Mouse (Mus musculus) CD8-positive naive resting alpha-beta T cell, adult 2 months (primary cell): ENCODE data around the gene Lpp.

Source experiments
- DNase-seq, 2 experiments: peaks; one replicate each; pipeline ENCODE4 v3.0.0; 2022; ENCODE audit warnings: low read depth in 2 of 2, low spot score in 2 of 2

The Lpp gene

DNA sequence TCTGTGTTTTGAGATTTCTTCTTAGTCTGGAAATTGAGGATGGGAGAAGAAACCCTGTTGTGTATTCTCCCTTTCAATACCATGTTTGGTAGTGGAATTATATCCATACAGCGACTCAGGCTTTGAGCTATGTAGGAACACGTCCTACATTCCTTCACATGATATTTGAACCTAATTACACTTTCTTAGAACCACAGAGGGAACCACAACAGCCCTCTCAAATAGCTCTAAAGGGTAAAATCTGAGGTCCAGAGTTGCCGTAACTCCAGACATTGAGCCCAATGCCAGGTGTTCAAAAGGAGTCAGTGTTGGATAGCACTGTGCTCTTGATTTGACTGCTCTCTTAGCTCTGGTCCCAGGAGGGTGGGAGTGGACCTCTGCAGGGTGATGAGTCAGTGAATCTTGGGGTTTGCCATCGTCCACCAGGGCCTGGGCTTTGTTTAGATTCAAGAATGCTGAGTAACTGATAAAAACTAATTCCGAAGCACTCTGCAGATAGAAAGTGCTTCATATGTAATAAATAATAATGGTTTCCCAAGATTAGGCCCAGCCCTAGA is 104.9 kb downstream of the Lpp start:
- DNase-seq, result no peak

GRCm38 (mm10) chr16:24501197-24501596 is 107.9 kb downstream of the Lpp start:
- DNase-seq, result no peak

DNA sequence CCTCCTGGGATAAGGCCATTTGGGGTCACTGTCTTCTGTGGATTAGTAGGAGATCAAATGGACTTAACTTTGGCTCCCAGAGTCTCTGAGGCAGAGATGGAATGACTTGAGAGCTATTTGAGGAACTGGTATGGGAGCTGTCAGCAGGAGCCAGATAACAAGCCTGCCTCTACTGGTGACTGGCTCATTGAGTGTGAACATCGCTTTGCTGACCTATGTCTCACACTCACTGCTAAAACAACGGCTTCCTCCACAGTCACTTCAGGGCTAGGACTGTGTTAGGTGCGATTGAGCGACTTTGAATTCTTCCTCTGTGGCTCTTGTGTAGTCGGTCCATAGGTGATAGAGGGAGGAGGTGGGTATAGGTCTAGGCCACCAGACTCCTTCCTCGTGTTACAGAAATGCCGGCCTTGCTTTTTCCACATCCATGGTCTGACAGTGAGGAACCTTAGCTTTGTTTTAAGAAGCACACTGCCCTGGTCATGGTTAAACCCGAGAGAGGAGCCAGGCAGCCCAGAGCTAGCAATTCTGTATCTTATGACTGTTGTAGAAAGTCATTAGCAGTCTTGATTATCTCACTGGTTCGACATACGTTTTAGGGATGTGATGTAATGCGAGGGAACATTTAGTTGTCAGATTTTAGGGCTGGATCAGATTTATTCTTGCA is 108.5 kb downstream of the Lpp start:
- no peak for DNase-seq

- DNase-seq, result no peak
These were observed 109.1 kb downstream of the Lpp start for GRCm38 (mm10) chr16:24502295-24502823.

DNA sequence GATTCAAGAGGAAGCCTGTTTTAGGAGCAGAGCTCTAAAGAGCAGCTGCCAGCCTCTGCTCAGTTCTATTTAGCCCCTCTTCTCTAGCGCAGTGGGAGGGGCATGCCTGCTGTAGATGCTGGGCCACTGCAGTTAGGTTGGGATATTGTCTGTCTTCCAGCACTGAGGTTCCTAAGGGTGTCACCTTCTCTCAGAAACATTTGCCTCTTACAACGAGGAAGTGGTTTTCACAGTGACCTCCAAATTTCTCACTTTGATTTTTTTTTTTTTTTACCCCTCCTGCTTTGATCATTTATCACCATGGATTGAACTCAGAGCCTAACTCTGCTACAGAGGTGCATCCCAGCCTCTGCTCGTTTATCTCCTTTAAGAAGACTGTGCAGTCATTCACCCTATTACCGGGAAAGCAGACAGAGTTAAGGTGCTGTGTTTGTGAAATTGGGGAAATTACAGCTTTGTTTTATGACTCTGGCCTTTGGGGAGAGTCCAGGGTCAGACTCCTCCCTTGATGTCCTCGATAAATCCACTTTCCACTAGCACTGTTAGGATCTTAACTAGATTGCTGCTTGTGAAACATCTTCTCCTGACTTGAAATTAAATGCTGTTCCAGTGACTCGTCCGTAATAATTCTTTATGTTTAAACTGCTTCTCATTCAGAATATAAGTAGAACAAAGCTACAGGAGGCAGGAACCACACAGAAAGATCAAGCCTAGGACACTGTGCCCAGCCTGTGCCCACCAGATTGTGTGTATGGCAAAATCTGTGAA is 111.7 kb downstream of the Lpp start:
- no peak for DNase-seq

DNA sequence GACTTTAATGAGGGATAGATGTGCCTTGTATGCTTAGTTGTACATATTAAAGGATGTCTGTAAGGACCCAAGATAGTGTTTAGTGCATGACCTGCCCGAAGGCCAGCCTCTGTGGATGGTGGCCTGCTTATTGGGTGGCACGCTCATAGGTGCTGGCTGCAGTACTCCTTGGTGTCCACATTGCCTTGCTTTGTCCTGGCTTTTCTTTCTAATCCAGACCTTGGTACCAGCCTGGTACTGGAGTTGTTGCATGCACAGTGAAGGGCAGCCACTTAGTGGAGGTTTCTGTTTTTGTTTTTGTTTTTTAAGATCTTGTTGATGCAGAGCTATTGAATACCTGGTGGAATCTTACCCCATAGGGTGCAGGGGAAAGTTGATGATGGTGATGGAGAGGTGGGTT is 112.9 kb downstream of the Lpp start:
- DNase-seq, result no peak

DNA sequence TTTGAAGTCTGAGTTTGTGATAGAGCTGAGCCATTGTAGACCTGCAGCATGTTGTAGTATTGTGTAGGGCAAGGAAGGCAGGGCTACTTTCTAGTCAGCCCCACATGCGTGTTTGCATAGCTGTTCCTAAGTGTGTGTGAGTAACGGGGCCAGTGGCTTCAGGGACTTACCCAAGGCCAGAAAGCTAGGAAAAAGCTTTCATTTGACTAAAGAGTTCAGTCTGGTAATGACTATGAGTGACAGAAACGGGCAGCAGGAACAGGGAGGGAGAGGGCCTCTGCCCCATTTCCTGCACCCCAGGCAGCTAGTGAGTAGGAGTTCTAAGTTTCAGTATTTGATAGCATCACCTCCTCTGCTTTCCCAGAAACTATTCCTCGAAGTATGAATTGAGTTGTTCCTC is 113.4 kb downstream of the Lpp start:
- no peak for DNase-seq

DNA sequence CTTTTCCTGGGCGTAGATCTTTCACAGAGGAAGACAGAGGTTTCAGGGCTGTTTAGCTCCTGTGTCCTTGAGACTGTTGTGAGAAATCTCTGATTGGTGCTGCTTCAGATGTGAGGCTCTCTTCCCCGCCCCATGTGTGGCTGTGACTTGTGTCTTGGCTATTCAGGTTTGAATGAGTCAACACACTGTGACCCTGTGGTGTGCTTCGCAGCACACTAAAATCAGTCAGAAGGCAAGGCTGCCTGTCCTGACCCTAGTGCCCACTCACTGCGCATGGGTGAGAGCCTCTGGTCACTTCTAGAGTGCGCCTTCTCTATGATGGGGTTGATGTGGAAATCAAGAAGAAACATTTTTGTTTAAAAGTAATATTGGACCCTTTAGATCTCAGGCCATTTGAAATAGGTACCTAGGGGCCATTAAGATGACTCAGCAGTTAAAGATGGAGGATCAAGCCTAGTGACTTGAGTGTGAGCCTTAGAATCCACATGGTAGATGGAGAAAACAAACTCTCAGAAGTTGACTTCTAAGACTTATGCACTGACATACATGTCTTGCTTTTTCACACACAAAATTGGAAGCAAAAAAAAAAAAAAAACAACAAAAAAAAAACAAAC is 114.7 kb downstream of the Lpp start:
- no peak for DNase-seq

- DNase-seq, result no peak
These were observed 115.9 kb downstream of the Lpp start for GRCm38 (mm10) chr16:24509100-24509812.

DNA sequence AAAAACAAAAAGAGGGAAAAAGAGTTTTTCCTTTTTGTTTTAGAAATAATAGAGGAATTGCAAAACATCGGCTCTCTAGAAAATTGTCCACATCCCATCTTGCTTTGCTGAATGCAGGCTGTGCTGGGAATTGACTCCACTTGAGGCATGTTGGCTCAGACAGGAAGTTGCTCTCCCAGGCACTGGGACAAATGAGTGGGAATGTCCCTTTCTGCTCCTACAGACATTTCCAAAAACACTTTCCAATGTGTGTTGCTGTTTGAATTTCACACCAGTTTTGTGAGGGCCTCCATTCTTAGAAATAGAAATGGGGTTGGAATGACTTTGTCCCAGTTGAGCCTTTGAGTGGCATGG is 116.5 kb downstream of the Lpp start:
- no peak for DNase-seq

DNA sequence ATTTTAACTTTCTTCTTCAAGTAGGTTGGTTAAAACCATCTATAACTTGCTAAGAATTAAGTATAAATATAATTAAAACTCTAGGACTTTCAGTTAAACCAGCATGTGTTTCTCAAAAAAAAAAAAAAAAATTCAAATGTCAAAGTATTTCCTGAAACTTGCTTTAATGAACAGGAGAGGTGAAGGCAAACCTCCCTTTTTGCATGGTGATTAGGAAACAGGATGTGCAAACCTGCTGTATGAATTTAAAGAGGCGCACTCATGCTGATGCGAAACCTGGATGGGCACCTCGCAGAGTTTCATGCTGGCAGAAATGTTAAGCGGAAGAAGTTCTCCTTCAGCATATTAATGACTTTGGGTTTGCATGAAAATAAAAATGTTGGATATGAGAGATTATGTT is 119.9 kb downstream of the Lpp start:
- DNase-seq, result no peak

- DNase-seq, result no peak
These were observed 121.8 kb downstream of the Lpp start for GRCm38 (mm10) chr16:24514802-24515727.

GRCm38 (mm10) chr16:24516993-24517392 is 123.7 kb downstream of the Lpp start:
- no peak for DNase-seq

GRCm38 (mm10) chr16:24517501-24518042 is 124.3 kb downstream of the Lpp start:
- no peak for DNase-seq

- no peak for DNase-seq
These were observed 125.5 kb downstream of the Lpp start for GRCm38 (mm10) chr16:24518785-24519184.

GRCm38 (mm10) chr16:24527219-24527618 is 133.9 kb downstream of the Lpp start:
- no peak for DNase-seq

GRCm38 (mm10) chr16:24531681-24532080 is 138.4 kb downstream of the Lpp start:
- DNase-seq, result no peak

GRCm38 (mm10) chr16:24535221-24535620 is 141.9 kb downstream of the Lpp start:
- no peak for DNase-seq

GRCm38 (mm10) chr16:24536261-24536660 is 143.0 kb downstream of the Lpp start:
- DNase-seq, result no peak

DNA sequence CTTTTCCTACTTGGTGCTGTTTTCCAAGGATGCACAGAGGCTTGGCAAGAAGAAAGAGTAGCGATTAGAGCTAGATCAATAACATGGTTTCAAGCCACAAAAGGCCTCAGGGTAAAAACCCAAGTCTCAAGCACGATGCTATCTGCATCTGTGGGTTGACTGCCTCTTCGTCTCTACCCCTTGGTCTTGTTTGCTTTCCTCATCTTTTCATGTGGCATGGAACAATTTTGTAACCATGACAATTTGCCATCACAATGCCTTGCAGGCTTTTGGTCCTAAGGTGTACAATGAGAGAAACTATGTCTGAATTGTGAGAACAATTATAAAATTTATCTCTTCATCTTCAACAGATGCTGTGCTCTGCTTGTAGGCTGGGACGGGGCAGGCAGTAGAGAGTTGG is 145.7 kb downstream of the Lpp start:
- DNase-seq, result peak; percentile 34 to 44
